Mouse (Mus musculus): ENCODE results near the gene Lrp8. TPM values are rescaled to one million over a fixed set of nuclear protein-coding genes. Genes with fewer than 3 reads are reported as not detected.

Gene Lrp8
- total RNA-seq, 2 experiments from 2014 or later, result 0.25 to 0.51 TPM

DNA sequence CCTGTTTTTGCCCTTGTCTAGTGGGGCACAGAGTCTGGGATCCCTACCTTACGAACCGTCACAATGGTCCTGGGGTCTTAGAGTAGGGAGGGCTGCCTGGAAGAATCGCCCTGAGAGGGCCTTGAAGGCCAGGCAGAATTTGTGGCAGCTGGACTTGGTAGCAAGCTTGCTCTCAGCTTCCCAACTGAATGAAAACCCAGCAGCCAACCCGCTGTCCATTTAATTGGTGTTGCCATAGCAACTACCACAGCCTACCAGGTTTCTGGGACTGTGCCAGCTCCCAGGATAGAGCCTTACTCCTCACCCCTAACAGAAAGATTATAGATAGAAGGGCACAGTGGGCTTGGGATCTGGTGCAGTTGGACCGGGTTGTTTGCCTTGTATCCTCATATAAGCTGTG lies 34.7 kb downstream of the Lrp8 start:
- no peak for DNase-seq
- intact Hi-C loops (cut with DNase I; ENCODE audit: low total_unique reads), result no loop called here

DNA sequence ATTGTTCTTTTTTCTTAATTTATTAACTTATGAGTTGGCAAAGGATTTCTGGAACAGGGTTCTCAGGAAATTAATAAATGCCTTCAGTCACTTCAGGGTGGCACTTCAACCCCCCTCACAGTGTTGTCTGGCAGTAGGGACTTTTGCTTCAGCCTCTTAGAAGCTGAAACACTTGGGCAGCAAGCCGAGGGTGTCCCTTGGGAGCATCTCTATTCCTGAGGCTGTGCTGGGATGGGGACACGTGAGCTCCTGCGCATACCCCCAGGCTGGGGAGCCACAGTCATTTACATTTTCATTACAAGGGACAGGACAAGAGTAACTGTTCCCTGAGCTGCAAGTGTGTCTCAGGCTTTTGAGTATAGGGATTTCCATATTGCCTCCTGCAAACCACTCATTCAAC lies 35.8 kb downstream of the Lrp8 start:
- intact Hi-C loops (cut with DNase I; ENCODE audit: low total_unique reads), result no loop called here
- DNase-seq, result no peak

DNA sequence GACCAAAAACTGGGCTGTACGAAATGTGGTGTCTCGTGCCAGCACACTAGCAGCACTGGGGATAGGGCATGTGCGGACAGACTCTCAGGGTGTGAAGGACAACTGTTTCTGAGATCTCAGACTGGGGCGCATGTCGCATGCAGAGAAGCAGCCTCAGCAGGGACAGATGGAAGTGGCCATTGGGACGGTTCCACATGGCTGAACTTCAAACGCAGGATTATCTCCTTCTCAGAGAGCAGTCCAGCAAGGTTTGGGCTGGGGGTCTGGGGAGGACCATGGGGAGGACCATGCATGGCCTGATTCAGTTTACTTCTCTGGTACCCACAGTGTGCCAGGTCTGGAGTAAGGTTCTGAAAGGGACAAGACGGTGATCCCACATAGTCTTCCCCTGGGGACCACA lies 41.6 kb downstream of the Lrp8 start:
- intact Hi-C loops (cut with DNase I; ENCODE audit: low total_unique reads), result no loop called here
- no peak for DNase-seq

DNA sequence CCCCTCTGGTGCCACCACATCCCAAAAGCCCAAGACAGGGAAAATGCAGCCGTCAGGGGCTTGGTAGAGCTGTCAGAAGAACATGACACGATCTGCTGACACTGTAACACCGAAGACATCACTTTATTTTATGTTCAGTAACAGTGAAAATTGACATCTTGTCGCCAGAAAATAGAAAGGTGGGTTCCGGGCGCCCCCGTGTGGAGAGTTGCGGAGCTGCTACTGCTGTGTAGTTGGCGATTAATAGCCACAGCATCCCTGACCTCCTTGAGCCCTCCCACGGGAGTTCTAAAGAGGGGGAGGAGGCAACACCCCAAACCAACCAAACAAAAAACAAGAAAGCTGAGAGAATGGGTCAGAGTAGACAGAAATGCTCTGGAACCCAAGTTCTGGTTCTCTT lies 42.9 kb downstream of the Lrp8 start:
- intact Hi-C loops (cut with DNase I; ENCODE audit: low total_unique reads), result no loop called here
- DNase-seq, result peak; percentile 69

DNA sequence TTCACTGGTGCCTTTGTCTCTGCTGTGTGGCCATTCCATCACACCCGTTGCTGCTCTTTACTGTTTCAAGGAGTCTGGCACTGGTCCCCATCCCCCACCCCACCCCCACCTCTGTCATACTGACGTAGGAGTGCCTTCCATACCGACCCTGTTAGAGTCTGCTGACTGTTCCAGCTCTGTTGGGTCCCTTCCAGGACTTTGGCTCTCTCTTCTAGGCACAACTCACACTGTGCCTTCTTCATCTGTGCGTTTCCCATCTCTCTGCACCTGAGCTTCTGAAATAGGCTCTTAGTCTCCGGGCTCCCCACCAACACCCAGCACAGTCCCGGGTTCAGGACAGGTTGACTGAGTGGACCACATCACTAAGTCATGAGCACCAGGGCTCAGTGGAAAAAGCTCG lies 44.7 kb downstream of the Lrp8 start:
- no peak for DNase-seq
- intact Hi-C loops (cut with DNase I; ENCODE audit: low total_unique reads), result loop anchor here (2.0 kb wide), 1 partner anchor 108 kb away; no protein-coding TSS in a partner anchor

DNA sequence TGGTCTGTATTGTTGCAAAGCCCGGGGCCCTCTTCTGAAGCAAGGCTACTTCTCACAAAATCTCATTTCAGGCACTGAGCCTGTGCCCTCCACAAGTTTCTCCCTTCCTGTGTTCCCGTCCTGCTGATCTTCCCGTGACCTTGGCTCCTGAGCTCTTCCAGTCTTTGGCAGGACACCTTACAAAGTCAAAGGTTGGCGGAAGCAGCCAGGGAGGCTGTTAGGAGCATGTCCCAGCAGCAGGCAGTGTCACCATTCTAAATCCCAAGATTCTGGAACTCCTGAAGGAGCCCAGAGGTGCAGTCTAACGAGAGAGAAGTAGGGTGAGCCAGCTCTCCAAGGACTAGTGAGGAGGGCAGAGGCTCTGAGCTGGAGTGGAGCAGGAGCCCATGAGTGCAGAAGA lies 46.5 kb downstream of the Lrp8 start:
- intact Hi-C loops (cut with DNase I; ENCODE audit: low total_unique reads), result no loop called here
- no peak for DNase-seq

DNA sequence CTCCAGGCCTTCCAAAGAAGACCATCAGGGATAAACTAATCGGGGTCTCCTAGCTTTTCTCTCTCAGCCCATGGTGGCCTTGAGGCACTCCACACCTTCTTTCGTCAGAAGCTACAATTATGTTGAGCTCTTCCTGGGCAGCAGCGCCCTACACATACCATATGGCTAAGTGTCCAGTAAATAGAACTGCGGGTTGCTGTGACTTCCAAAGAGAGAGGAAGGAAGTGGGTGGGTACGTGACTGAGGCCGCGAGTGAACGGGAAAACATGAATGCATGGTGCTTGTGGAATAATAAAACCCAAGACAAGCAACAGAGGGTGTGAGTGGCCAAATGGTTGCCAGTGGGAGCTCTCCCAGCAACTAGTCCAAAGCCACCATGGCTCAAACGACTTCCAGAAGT lies 47.6 kb downstream of the Lrp8 start:
- intact Hi-C loops (cut with DNase I; ENCODE audit: low total_unique reads), result loop anchor here (5.0 kb wide), 1 partner anchor 888 kb away; no protein-coding TSS in a partner anchor

DNA sequence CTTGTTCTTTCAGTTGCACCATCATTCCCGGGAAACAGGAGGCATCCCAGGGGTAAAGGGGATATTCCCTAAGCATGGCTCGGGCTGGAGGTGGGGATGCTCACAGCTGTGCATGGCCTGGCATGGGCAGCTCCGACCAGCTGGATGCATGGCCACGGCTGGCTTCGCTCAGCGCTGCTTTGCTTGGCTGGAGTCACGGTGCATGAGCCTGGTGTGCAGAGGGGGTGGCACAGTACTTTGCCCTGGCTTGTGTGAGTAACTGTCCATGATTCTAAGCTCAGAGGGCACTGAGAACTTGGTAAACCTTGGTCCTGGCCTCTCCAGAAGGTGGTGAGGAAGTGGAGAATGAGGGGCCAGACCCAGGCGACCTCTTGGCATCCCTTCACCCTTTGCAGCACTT lies 48.0 kb downstream of the Lrp8 start:
- DNase-seq, result no peak
- intact Hi-C loops (cut with DNase I; ENCODE audit: low total_unique reads), result loop anchor here (5.0 kb wide), 1 partner anchor 887 kb away; no protein-coding TSS in a partner anchor

More for the DNA sequence above, 47.6 kb downstream of the Lrp8 start:
- no peak for DNase-seq

DNA sequence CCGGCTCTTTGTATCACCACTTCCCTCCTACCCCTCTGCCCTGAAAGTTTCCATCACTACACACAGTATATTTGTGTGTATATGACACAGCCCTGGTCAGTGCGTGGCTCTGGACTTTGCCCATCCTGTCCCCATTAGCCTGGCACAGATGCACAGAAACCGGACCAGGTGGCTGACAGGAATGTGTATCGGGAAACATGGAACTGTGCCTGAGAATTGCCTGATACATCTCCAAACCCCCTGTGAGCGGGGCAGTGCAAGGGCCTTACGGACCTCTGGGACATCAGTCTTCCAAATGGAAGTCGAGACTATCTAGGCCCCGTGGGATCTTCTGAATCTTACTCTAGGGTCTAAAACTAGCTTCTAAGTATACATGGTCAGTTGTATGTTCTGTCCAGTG lies 51.3 kb downstream of the Lrp8 start:
- intact Hi-C loops (cut with DNase I; ENCODE audit: low total_unique reads), result loop anchor here (5.0 kb wide), 1 partner anchor 884 kb away; no protein-coding TSS in a partner anchor
- no peak for DNase-seq

DNA sequence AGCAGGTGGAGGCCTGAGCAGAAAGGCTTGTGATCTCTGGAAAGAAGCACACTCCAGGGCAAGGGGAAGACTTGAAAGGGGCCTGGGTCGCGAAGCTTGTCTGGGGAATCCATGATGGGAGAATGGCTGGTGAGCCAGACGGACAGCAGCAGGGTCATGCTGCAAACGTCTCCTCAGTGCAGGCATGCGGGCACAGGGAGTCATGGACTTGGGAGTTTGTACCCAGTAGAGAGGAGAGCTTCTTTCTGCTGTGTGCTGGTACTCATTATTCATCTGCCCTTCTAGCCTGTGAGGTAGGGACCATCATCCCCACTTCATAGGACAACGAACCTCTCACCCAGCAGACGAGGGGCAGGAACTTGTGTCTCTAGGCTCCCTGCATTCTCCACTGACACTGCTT lies 51.8 kb downstream of the Lrp8 start:
- intact Hi-C loops (cut with DNase I; ENCODE audit: low total_unique reads), result loop anchor here (5.0 kb wide), 1 partner anchor 883 kb away; no protein-coding TSS in a partner anchor
- no peak for DNase-seq

DNA sequence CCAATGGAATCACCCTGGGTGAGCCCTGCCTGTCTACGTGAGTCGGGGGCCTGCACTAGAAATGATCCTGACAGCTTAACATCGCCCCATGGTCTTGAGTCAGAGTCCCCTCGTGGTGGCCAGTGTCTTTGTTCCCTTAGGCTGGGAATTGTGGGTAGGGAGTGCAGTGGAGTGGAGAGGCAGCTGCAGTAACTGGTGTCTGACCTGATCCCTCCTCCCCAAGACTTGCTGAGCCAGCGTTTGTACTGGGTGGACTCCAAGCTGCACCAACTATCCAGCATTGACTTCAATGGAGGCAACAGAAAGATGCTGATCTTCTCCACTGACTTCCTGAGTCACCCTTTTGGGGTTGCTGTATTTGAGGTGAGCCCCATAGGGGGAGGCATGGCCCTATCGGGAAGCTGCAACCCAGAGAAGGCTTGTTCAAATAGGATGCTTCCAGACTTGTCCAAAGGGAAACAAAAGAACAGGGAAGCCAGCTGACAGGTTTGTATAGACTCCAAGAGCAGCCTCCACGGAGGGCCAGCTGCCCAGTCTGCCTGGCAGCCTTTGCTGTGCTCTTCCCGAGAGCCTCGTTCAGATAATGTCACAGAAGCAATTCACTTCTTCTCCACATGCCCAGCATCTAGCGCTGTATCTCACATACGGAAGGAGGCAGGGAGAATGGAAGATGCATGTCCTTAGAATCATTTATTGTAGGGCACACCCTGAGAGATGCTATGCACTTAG lies 55.1 kb downstream of the Lrp8 start:
- no peak for DNase-seq
- intact Hi-C loops (cut with DNase I; ENCODE audit: low total_unique reads), result no loop called here

DNA sequence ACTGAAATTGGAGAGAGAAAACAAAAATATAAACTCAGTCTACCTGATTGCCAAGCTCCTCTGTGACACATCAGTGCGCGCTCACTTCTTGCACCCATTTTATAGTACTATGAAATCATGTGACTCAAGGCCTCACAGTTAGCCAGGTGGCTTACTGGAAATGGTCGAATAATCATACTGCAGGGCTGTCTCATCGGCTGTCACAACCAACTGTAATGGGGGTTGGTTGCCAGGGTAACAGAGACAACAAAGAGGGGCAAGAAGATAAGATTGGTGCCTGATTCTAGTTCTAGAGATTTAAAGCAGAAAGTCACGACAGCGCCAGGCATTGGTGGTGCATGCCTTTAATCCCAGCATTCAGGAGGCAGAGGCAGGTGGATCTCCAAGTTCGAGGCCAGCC lies 56.9 kb downstream of the Lrp8 start:
- DNase-seq, result no peak
- intact Hi-C loops (cut with DNase I; ENCODE audit: low total_unique reads), result no loop called here

DNA sequence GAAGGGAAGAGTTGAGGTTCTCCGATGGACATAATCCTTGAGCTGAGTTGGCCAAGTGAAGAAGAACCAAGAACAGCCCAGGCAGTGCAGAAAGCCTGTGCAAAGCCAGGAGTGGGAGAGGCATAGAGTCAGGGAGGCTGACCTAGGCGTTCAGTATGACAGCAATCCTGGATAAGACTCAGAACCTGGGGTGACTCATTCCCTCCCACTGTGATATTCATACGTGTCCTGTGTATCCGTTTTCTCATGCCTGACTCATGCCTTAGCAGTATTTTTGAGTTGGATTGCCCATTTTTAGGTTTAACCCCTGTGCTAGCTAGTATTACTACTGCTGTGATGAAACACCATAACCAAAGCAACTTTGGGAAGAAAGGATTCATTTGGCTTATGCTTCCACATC lies 62.8 kb downstream of the Lrp8 start:
- no peak for DNase-seq
- intact Hi-C loops (cut with DNase I; ENCODE audit: low total_unique reads), result no loop called here

DNA sequence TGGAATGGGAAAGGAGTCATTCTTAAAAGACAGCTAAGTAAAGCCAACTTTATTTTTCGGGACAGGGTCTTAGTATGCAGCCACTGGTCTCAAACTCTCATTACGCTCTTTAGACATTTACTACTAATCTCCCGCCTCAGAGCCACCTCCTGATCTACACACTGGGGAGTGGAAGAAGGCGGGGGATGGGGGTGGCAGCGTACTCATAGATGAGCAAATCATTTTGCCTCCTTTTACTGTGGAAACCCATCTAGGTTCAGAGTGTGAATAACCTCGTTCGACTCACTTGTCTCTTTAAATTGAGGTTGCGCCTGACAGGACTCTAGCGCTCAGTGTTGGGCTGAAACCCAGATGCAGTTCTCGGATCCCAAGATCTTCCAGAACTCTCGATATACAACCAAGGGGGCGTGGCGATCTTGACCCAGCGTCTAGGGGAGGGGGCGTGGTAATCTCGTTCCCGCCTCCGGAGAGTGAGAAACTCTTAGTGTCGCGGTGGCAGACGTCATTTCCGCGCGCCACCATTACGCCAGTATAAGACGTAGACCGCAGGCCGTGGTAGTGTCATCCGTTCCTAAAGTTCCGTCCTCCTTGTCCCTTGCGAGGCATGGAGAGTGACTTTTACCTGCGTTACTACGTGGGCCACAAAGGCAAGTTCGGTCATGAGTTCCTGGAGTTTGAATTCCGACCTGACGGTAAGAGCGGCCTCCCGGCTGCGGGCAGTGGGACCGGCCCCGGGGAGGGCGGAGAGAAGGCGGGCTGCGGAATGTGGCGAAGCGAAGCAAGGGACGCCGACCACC lies 77.4 kb downstream of the Lrp8 start, which contains the start of gene Magoh:
Gene Magoh (plus strand): TSS at position 502 of the 797 bp plus-strand sequence.
- DNase-seq, result peak; percentile 97
- intact Hi-C loops (cut with DNase I; ENCODE audit: low total_unique reads), result no loop called here

DNA sequence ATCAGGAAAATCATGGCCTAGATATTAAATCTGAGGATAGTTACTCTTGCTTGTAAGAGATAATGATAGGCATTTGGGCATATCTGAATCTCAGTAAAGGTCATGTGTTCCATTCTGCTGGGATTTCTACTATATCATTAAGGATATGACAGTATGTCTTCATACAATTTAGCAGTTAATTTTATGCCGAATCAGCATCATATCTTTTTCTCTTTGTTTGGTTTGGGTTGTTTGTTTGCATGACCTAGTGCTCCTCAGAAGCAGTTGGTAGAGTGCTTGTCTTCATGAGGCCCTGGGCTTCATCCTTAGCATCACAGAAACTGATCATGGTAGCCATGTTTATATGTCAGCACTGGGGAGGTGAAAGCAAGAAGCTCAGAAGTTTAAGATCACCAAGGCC lies 79.6 kb downstream of the Lrp8 start:
- intact Hi-C loops (cut with DNase I; ENCODE audit: low total_unique reads), result no loop called here
- no peak for DNase-seq

DNA sequence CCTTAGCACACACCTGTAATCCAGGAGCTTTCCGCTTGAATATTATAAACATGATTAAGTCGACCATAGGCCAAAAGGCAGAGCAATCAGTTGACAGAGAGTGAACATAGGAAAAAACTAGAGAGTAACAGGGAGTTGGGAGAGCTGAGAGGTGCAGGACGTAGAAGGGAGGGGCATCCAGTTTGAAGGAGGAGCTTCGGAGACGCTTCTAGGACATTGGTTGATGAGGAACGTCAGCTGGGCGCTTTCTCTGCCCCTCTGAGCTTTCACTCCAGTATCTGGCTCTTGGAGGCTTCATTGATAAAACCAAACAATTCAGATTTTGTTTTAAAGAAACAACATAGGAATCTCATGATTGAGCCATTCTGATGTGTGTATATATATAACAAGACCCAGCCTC lies 84.3 kb downstream of the Lrp8 start:
- intact Hi-C loops (cut with DNase I; ENCODE audit: low total_unique reads), result no loop called here
- DNase-seq, result no peak

DNA sequence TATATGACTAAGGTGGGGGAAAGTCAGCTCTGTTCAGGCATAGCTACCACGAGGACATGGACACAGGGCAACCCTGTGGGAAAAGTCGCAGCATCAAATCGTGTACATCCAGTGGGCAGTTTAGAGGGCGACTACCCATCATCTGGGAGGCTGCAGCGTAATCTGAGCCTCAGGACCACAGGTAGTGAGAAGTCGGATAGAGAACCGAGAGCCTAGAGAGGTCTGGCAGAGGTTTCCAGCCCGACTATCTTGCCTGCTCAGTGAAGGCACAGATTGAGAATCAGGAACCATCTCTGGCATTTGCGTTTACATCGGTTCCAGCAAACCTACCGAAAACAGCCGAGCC lies 87.3 kb downstream of the Lrp8 start:
- DNase-seq, result no peak
- intact Hi-C loops (cut with DNase I; ENCODE audit: low total_unique reads), result no loop called here

DNA sequence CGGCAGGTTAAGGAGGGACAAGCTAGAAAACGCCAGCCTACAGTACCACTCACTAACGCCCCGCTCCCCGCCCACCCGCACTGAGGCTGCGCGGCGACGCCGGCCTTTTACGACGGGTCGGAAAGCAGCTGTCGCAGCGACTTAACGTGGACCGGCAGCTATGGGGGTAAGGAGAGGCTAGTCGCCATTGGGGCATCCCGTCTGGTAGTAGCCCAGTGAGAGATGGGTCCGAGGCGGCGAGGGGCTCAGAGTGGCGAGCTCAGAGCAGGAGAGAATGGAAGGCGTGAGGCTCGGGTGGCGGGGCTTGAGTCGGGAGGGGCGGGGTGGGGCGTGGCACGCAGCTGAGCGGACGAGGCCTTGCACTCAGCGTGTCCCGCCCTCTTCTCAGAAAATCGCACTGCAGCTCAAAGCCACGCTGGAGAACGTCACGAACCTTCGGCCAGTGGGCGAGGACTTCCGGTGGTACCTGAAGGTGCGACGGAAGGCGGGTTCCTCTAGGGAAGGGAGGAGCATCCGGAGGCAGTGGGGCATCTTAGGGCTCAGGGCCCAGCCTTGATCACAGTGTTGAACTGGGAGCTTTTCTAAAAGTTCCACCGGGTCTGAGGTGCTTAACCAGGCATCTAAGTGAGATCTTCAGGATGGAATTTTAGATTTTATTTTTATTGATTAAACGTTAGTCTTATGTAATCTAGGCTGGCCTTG lies 87.8 kb downstream of the Lrp8 start, which contains the start of gene 0610037L13Rik:
Gene 0610037L13Rik (plus strand): TSS at position 83 of the 702 bp plus-strand sequence.
- intact Hi-C loops (cut with DNase I; ENCODE audit: low total_unique reads), result no loop called here
- peak; percentile 92 for DNase-seq

DNA sequence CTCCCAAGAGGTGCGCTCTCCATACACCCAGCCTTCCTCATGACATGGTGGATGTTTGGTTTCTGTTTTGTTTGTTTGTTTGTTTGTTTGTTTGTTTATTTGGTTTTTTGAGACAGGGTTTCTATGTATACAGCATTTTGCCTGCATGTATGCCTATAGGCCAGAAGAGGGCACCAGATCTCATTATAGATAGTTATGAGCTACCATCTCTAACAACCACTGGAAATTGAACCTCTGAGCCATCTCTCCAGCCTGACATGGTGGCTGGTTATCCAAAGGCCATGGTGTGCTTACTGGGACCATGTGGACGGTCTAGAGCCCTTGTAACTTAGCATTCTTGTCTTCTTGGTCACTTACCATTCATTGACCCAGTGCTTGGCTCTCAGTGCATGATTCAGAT lies 90.6 kb downstream of the Lrp8 start:
- no peak for DNase-seq
- intact Hi-C loops (cut with DNase I; ENCODE audit: low total_unique reads), result no loop called here

DNA sequence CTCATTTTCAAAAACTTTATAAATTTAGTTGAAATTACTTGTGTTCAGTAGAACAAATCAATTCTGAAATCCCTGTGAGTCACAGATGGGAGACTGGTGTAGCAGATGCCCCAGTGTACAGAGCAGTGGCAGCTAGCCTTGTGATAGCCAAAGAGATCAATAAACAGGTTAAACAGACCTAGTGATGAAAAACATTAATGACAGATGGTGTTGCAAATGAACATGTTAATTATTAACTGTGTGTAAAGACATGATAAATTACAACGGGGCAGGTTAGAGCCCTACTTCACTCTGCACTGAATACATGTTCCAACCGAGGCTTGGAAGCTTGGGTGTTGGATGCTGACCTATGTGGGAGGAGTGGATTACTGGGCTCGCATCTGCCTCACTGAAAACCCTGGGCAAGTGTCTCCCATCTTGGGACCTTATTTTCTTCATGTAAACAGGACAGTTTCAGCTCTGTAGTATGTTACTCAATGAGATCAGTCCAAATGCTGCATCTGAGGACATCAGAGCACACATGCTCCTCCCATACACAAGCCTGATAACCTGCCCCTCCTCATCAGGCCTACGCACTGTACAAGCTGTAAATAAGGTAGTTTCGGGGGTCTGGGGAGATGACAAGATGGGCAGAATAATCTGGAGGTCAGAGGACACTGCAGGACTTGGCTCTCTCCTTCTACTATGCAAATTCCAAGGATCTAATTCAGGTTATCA lies 97.3 kb downstream of the Lrp8 start:
- no peak for DNase-seq
- intact Hi-C loops (cut with DNase I; ENCODE audit: low total_unique reads), result no loop called here

Data from gastrocnemius, postnatal 14 days (tissue).